Mouse (Mus musculus) ES-E14 (cell line): ENCODE results near the gene Mmgt1.

Experiments
- HCFC1 ChIP-seq: IDR thresholded peaks from 2 replicates; pipeline ENCODE4 v1.6.1; 2012; ENCODE audit warnings: low read length, inconsistent platforms, borderline replicate concordance; ENCODE audit not compliant: insufficient read depth
- MAFK ChIP-seq: IDR thresholded peaks from 2 replicates; pipeline ENCODE4 v1.6.1; 2014; ENCODE audit warnings: mild to moderate bottlenecking, low read depth, low read length, inconsistent platforms; ENCODE audit not compliant: insufficient read depth
- ZC3H11A ChIP-seq: IDR thresholded peaks from 2 replicates; pipeline ENCODE4 v1.6.1; 2012; ENCODE audit warnings: low read depth, mild to moderate bottlenecking, inconsistent platforms, low read length, borderline replicate concordance

DNA sequence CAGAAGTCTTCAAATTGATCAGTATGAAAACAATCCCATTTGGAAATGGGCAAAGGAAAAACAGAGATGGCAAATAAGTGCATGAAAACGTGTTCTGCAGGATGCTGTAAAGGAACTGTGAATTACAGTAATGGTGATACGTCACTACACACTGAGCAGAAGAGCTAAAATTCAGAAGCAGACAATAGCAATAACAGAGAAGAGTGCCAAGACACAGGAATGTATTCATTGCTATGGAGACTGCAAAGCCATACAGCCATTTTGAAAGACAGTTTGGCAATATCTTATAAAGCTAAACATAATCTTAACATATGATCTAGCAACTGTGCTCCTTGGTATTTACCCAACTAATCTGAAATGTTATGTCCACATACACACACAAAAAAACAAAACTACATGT lies 19.7 kb downstream of the Mmgt1 start:
- TF ChIP-seq MAFK (no peak), ZC3H11A (no peak), HCFC1 (no peak)
